Mouse (Mus musculus): ENCODE data around the gene Ccdc91. TPM values are rescaled to one million over a fixed set of nuclear protein-coding genes. Genes with fewer than 3 reads are reported as not detected.

Gene Ccdc91
- polyA plus RNA-seq, 1 experiment from 2014 or later, result 25.8 TPM

GRCm38 (mm10) chr6:147658025-147658424, 182.4 kb downstream of the Ccdc91 start:
- ATAC-seq (replicated peaks; ENCODE audit: low FRiP score, low TSS enrichment, low read depth), result no peak
- Histone ChIP-seq H3K27me3 (replicated peaks; ENCODE audit: control insufficient read depth, insufficient read depth, low read length) (no peaks in the 10 kb centered on the region), H3K4me2 (ENCODE audit: low read length) (no peak overlapping the region), H3K9ac (ENCODE audit: low read length) (no peak overlapping the region), H3K4me1 (replicated peaks; ENCODE audit: control insufficient read depth, insufficient read depth, low read length) (no peaks in the 10 kb centered on the region), H3K27ac (ENCODE audit: low read depth) (no peak overlapping the region), H3K9me3 (ENCODE audit: control insufficient read depth, low read length) (no peaks in the 10 kb centered on the region), H3K4me3 (ENCODE audit: low read depth, low read length) (no peak overlapping the region), H3K36me3 (ENCODE audit: control insufficient read depth, insufficient read depth, low read length) (no peaks in the 10 kb centered on the region)
- DNase-seq (ENCODE audit: low spot score), result no peak

- DNase-seq (ENCODE audit: low spot score) (no peak), ATAC-seq (replicated peaks; ENCODE audit: low FRiP score, low TSS enrichment, low read depth) (no peak)
- Histone ChIP-seq H3K9me3 (ENCODE audit: control insufficient read depth, low read length) (no peaks in the 10 kb centered on the region), H3K36me3 (ENCODE audit: control insufficient read depth, insufficient read depth, low read length) (no peaks in the 10 kb centered on the region), H3K27ac (ENCODE audit: low read depth) (no peak overlapping the region), H3K4me1 (replicated peaks; ENCODE audit: control insufficient read depth, insufficient read depth, low read length) (no peaks in the 10 kb centered on the region), H3K4me2 (ENCODE audit: low read length) (no peak overlapping the region), H3K4me3 (ENCODE audit: low read depth, low read length) (no peak overlapping the region), H3K27me3 (replicated peaks; ENCODE audit: control insufficient read depth, insufficient read depth, low read length) (no peaks in the 10 kb centered on the region), H3K9ac (ENCODE audit: low read length) (no peak overlapping the region)
- 63% methylated on average over 1 of the region's 1 CpGs for WGBS
Observed at GRCm38 (mm10) chr6:147660718-147661117, 185.1 kb downstream of the Ccdc91 start.

- no peak for ATAC-seq (replicated peaks; ENCODE audit: low FRiP score, low TSS enrichment, low read depth)
- WGBS, result 72% methylated on average over 4 of the region's 4 CpGs
- H3K27me3 ChIP-seq (replicated peaks; ENCODE audit: control insufficient read depth, insufficient read depth, low read length), result no peaks in the 10 kb centered on the region
- no peaks in the 10 kb centered on the region for H3K36me3 ChIP-seq (ENCODE audit: control insufficient read depth, insufficient read depth, low read length)
- H3K4me2 ChIP-seq (ENCODE audit: low read length), result no peak overlapping the region
- no peaks in the 10 kb centered on the region for H3K4me1 ChIP-seq (replicated peaks; ENCODE audit: control insufficient read depth, insufficient read depth, low read length)
- no peak overlapping the region for H3K9ac ChIP-seq (ENCODE audit: low read length)
- no peak for DNase-seq (ENCODE audit: low spot score)
- no peaks in the 10 kb centered on the region for H3K9me3 ChIP-seq (ENCODE audit: control insufficient read depth, low read length)
- no peak overlapping the region for H3K27ac ChIP-seq (ENCODE audit: low read depth)
- H3K4me3 ChIP-seq (ENCODE audit: low read depth, low read length), result no peak overlapping the region
Observed at GRCm38 (mm10) chr6:147661841-147662240, 186.2 kb downstream of the Ccdc91 start.

- WGBS, result 74% methylated on average over 2 of the region's 2 CpGs
- no peak overlapping the region for H3K4me2 ChIP-seq (ENCODE audit: low read length)
- no peak overlapping the region for H3K4me3 ChIP-seq (ENCODE audit: low read depth, low read length)
- ATAC-seq (replicated peaks; ENCODE audit: low FRiP score, low TSS enrichment, low read depth), result no peak
- H3K4me1 ChIP-seq (replicated peaks; ENCODE audit: control insufficient read depth, insufficient read depth, low read length), result no peaks in the 10 kb centered on the region
- H3K9me3 ChIP-seq (ENCODE audit: control insufficient read depth, low read length), result no peaks in the 10 kb centered on the region
- H3K27ac ChIP-seq (ENCODE audit: low read depth), result no peak overlapping the region
- no peak overlapping the region for H3K9ac ChIP-seq (ENCODE audit: low read length)
- no peaks in the 10 kb centered on the region for H3K36me3 ChIP-seq (ENCODE audit: control insufficient read depth, insufficient read depth, low read length)
- no peaks in the 10 kb centered on the region for H3K27me3 ChIP-seq (replicated peaks; ENCODE audit: control insufficient read depth, insufficient read depth, low read length)
- no peak for DNase-seq (ENCODE audit: low spot score)
Observed at GRCm38 (mm10) chr6:147662610-147663009, 187.0 kb downstream of the Ccdc91 start.

- H3K27ac ChIP-seq (ENCODE audit: low read depth), result no peak overlapping the region
- H3K36me3 ChIP-seq (ENCODE audit: control insufficient read depth, insufficient read depth, low read length), result no peaks in the 10 kb centered on the region
- H3K4me1 ChIP-seq (replicated peaks; ENCODE audit: control insufficient read depth, insufficient read depth, low read length), result no peaks in the 10 kb centered on the region
- H3K9ac ChIP-seq (ENCODE audit: low read length), result no peak overlapping the region
- peak; percentile 65 for DNase-seq (ENCODE audit: low spot score)
- 60% methylated on average over 3 of the region's 3 CpGs for WGBS
- H3K4me2 ChIP-seq (ENCODE audit: low read length), result no peak overlapping the region
- no peak overlapping the region for H3K4me3 ChIP-seq (ENCODE audit: low read depth, low read length)
- no peak for ATAC-seq (replicated peaks; ENCODE audit: low FRiP score, low TSS enrichment, low read depth)
- H3K27me3 ChIP-seq (replicated peaks; ENCODE audit: control insufficient read depth, insufficient read depth, low read length), result no peaks in the 10 kb centered on the region
- no peaks in the 10 kb centered on the region for H3K9me3 ChIP-seq (ENCODE audit: control insufficient read depth, low read length)
Observed at GRCm38 (mm10) chr6:147664339-147664738, 188.7 kb downstream of the Ccdc91 start.

GRCm38 (mm10) chr6:147671366-147671765, 195.7 kb downstream of the Ccdc91 start:
- no peak for ATAC-seq (replicated peaks; ENCODE audit: low FRiP score, low TSS enrichment, low read depth)
- no peak overlapping the region for H3K9ac ChIP-seq (ENCODE audit: low read length)

GRCm38 (mm10) chr6:147672481-147672880, 196.9 kb downstream of the Ccdc91 start:
- no peak overlapping the region for H3K27ac ChIP-seq (ENCODE audit: low read depth)
- no peaks in the 10 kb centered on the region for H3K36me3 ChIP-seq (ENCODE audit: control insufficient read depth, insufficient read depth, low read length)
- no peak overlapping the region for H3K4me3 ChIP-seq (ENCODE audit: low read depth, low read length)
- no peak for DNase-seq (ENCODE audit: low spot score)
- H3K27me3 ChIP-seq (replicated peaks; ENCODE audit: control insufficient read depth, insufficient read depth, low read length), result no peaks in the 10 kb centered on the region
- H3K4me1 ChIP-seq (replicated peaks; ENCODE audit: control insufficient read depth, insufficient read depth, low read length), result 0 out of 2 replicates have a peak, but pooled peaks cover 2% of the 10 kb centered on the region
- H3K9ac ChIP-seq (ENCODE audit: low read length), result no peak overlapping the region
- 31% methylated on average over 2 of the region's 2 CpGs for WGBS
- H3K9me3 ChIP-seq (ENCODE audit: control insufficient read depth, low read length), result no peaks in the 10 kb centered on the region
- ATAC-seq (replicated peaks; ENCODE audit: low FRiP score, low TSS enrichment, low read depth), result no peak
- H3K4me2 ChIP-seq (ENCODE audit: low read length), result no peak overlapping the region

More at GRCm38 (mm10) chr6:147671366-147671765, 195.7 kb downstream of the Ccdc91 start:
- H3K27ac ChIP-seq (ENCODE audit: low read depth), result no peak overlapping the region
- no peak for DNase-seq (ENCODE audit: low spot score)
- H3K4me3 ChIP-seq (ENCODE audit: low read depth, low read length), result no peak overlapping the region
- H3K9me3 ChIP-seq (ENCODE audit: control insufficient read depth, low read length), result no peaks in the 10 kb centered on the region
- H3K4me1 ChIP-seq (replicated peaks; ENCODE audit: control insufficient read depth, insufficient read depth, low read length), result 0 out of 2 replicates have a peak, but pooled peaks cover 2% of the 10 kb centered on the region
- H3K36me3 ChIP-seq (ENCODE audit: control insufficient read depth, insufficient read depth, low read length), result no peaks in the 10 kb centered on the region
- 95% methylated on average over 1 of the region's 1 CpGs for WGBS
- no peaks in the 10 kb centered on the region for H3K27me3 ChIP-seq (replicated peaks; ENCODE audit: control insufficient read depth, insufficient read depth, low read length)
- H3K4me2 ChIP-seq (ENCODE audit: low read length), result no peak overlapping the region

- 84% methylated on average over 7 of the region's 7 CpGs for WGBS
- Histone ChIP-seq H3K4me2 (ENCODE audit: low read length) (no peak overlapping the region), H3K9me3 (ENCODE audit: control insufficient read depth, low read length) (no peaks in the 10 kb centered on the region), H3K27me3 (replicated peaks; ENCODE audit: control insufficient read depth, insufficient read depth, low read length) (no peaks in the 10 kb centered on the region), H3K4me1 (replicated peaks; ENCODE audit: control insufficient read depth, insufficient read depth, low read length) (0 out of 2 replicates have a peak, but pooled peaks cover 2% of the 10 kb centered on the region), H3K4me3 (ENCODE audit: low read depth, low read length) (no peak overlapping the region), H3K9ac (ENCODE audit: low read length) (no peak overlapping the region), H3K27ac (ENCODE audit: low read depth) (no peak overlapping the region), H3K36me3 (ENCODE audit: control insufficient read depth, insufficient read depth, low read length) (no peaks in the 10 kb centered on the region)
- no peak for DNase-seq (ENCODE audit: low spot score)
- no peak for ATAC-seq (replicated peaks; ENCODE audit: low FRiP score, low TSS enrichment, low read depth)
Observed at GRCm38 (mm10) chr6:147675022-147675733, 199.6 kb downstream of the Ccdc91 start.

GRCm38 (mm10) chr6:147676214-147676613, 200.6 kb downstream of the Ccdc91 start:
- WGBS, result 100% methylated on average over 1 of the region's 1 CpGs

More at GRCm38 (mm10) chr6:147676214-147676613, 200.6 kb downstream of the Ccdc91 start:
- H3K4me2 ChIP-seq (ENCODE audit: low read length), result no peak overlapping the region
- H3K27ac ChIP-seq (ENCODE audit: low read depth), result no peak overlapping the region
- DNase-seq (ENCODE audit: low spot score), result no peak
- H3K9ac ChIP-seq (ENCODE audit: low read length), result no peak overlapping the region
- H3K9me3 ChIP-seq (ENCODE audit: control insufficient read depth, low read length), result no peaks in the 10 kb centered on the region
- H3K4me1 ChIP-seq (replicated peaks; ENCODE audit: control insufficient read depth, insufficient read depth, low read length), result 0 out of 2 replicates have a peak, but pooled peaks cover 2% of the 10 kb centered on the region
- H3K27me3 ChIP-seq (replicated peaks; ENCODE audit: control insufficient read depth, insufficient read depth, low read length), result no peaks in the 10 kb centered on the region
- no peak overlapping the region for H3K4me3 ChIP-seq (ENCODE audit: low read depth, low read length)
- no peak for ATAC-seq (replicated peaks; ENCODE audit: low FRiP score, low TSS enrichment, low read depth)
- H3K36me3 ChIP-seq (ENCODE audit: control insufficient read depth, insufficient read depth, low read length), result no peaks in the 10 kb centered on the region
